Mouse (Mus musculus): ENCODE data around the gene St3gal5.

Gene St3gal5

DNA sequence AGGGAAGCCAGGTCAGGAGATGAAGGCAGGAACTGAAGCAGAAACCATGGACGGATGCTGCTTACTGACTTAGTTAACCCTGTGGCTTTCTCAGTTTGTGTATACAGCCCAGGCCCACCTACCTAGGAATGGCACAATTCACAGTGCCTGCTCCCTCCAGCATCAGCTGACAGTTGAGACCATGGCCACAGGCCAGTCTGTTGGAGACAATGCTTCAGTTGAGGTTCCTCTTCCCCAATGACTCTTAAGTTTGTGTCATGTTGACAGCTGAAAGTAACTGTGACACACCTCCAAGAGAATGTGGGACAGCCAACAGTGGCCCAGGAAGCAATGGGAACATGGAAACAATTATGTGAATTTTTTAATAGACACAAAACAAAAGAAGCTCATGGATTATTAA lies 22.5 kb downstream of the St3gal5 start:
- CTCF ChIA-PET: no interaction called here
- POLR2A ChIA-PET: interaction anchor here in 1 of 4 experiments (0.6 kb wide), 1 partner anchor 706 kb away, joined by 3 read pairs; no protein-coding TSS in a partner anchor

DNA sequence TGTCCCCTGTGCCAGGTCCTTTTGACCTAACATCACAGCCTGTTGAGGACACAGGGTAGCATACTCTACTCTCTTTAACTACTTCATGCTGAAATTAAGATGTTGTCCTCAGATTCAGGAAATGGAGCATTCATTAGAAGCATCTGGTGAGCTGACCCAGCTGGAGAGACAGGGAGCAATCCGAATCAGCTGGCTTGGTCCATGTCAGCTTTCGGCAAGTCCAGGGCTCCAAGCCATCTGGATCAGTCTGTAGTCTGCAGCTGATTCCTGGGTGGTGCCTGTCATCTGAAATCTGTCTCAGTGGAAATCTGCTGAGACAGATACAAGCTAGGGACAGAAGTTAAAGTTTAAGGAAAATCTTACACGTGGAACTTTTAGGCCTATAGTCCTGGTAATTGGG lies 23.9 kb downstream of the St3gal5 start:
- ChIA-PET POLR2A (interaction anchor here in 1 of 4 experiments (1.5 to 1.9 kb wide), 2 partner anchors 14 to 20 kb away, joined by 4 read pairs; no protein-coding TSS in a partner anchor), CTCF (interaction anchor here in 1 of 4 experiments (1.2 kb wide), 1 partner anchor 44 kb away, joined by 3 read pairs; no protein-coding TSS in a partner anchor)

DNA sequence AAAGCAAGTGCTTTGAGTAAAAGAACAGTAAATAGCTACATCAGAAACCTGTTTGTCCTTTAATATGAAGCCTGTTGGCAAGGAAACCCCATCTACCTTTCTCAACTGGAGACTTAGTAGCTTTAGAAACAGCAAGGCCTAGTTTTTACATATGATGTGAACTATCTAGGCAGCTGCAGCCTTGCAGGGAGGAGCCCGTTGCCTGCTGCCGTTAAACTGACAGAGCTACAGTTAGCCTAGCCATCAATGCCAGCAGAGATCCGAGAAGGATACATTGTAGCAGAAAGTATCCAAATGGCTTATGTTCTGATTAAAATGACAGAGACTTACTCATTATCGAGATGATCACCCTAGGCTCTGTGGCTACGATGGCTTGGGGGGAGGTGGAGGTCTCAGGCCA lies 25.1 kb downstream of the St3gal5 start:
- ChIA-PET POLR2A (interaction anchor here in 2 of 4 experiments (0.7 to 1.9 kb wide), 4 partner anchors 13 to 26 kb away, joined by 3 to 4 read pairs (median 4); no protein-coding TSS in a partner anchor), CTCF (no interaction called here)

DNA sequence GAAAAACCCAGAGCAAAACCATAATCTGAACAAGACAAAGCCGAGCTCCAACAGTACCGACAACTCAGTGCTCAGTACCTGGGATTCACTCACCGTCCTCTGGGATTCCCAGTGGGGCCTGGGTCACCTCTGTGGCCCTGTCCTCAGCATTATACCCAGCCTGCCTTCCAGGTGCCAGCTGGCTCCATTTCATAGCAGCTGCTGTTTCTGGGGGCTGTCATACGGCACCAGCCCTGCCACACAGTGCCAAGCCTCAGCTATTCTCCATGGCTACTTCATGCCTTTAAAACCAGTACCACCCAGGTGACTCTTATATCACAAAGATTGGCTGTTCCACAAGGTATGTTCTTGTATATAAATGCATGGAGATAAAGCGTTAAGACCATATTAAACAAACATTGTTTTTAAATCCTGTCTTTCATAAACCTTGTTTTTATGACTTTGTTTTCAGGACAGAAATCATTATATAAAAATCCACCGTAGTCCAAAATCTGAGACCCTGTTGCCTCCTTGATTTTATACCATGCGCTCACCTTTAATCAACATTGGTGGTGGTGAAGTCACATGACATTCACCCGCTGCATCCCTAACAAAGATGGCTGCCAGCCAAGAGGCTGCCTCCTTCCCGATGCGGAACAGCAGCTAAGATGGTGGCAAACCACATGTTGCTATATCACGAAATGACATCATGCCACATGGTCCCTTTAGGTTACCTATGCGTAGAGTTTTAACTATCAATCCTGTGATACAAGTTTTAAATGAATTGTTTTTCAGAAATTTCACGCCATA lies 27.1 kb downstream of the St3gal5 start:
- CTCF ChIA-PET: interaction anchor here in 1 of 4 experiments (0.8 kb wide), 1 partner anchor 40 kb away, joined by 3 read pairs; no protein-coding TSS in a partner anchor

DNA sequence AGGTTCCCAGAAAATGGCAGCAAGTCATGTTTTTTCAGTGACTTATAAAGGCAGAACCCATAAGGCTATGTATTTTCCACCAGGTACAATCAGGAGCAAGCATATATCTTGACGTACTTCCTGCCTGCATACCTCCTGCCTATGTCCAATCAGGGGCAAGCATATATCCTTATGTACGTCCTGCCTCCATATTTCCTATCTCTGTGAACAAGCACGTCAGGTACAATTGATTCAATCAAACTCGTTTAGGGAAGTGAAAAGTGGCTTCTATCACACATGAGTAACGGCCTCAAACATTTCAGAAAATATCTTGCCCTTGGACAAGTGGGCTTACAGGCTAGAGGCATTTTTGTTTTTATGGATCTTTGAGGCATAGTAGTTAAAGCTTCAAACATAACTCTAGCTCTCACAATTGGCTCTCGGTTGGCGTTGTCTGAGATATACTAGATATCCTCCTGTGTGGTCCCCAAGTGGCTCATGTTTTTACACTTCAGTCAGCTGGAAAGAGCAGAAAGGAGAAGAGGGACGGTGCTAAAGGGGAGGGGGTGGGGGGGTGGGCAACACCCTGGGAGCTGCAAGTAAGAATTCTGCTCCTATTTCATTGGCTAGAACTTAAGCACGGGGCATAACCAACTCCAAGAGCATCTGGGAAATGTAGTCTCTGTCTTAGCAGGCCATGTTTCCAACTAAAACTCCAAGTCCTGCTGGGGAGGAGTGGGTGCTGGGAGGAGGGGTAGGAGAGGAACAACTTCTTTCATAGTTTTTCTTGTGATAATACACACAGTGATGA lies 28.9 kb downstream of the St3gal5 start:
- ChIA-PET CTCF (interaction anchor here in 2 of 4 experiments (0.6 kb wide), 2 partner anchors 28 to 827 kb away, joined by 3 read pairs; no protein-coding TSS in a partner anchor), POLR2A (interaction anchor here in 3 of 4 experiments (1.0 to 1.3 kb wide), 3 partner anchors 9 to 28 kb away, joined by 3 read pairs; no protein-coding TSS in a partner anchor)

More for the DNA sequence above, 27.1 kb downstream of the St3gal5 start:
- POLR2A ChIA-PET: interaction anchor here in 1 of 4 experiments (0.9 to 1.3 kb wide), 2 partner anchors 26 to 39 kb away, joined by 3 to 4 read pairs; no protein-coding TSS in a partner anchor

DNA sequence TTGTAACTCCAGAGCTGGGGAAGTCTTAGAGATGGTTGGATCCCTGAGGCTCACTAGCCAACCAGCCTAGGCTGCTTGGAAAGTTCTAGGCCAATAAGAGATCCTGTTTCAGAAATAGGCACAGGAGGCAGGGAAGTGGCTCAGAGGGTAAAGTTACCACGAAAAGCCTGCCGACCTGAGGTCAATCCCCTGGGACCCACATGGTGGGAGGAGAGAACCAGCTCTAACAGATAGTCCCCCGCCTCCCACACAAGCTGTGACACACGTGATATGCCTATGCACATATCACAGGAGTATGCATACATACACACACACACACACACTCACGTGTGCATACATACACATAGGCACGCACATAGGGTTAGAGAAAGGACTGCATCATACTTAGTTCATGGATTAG lies 32.7 kb downstream of the St3gal5 start:
- POLR2A ChIA-PET: interaction anchor here in 1 of 4 experiments (1.2 kb wide), 1 partner anchor 10 kb away, joined by 3 read pairs; no protein-coding TSS in a partner anchor
- CTCF ChIA-PET: no interaction called here

DNA sequence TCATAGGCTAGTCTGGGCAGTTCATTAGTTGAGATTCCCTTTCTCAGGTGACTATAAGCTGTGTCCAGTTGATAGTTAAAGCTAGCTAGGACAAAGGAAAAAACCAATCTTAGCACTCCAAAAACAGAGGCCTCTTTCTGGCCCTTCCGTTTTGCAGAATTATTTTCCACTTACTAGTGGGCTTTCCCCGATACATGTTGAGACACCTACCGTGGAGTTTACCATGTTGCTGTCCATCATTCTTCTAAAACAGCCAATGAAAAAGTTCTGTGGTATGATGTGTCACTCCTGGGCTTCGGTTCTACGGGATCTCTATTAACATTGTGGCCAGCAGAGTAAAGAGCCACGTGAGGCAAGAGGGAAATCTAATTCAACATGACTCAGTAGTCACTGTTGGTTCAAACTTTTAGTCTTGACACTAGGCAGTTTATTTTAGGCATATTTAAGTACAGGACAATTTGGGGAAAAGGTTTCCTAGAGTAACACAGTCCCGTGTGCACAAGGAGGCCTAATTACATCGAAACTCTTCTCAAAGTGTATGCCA lies 35.4 kb downstream of the St3gal5 start:
- CTCF ChIA-PET: no interaction called here
- POLR2A ChIA-PET: no interaction called here

DNA sequence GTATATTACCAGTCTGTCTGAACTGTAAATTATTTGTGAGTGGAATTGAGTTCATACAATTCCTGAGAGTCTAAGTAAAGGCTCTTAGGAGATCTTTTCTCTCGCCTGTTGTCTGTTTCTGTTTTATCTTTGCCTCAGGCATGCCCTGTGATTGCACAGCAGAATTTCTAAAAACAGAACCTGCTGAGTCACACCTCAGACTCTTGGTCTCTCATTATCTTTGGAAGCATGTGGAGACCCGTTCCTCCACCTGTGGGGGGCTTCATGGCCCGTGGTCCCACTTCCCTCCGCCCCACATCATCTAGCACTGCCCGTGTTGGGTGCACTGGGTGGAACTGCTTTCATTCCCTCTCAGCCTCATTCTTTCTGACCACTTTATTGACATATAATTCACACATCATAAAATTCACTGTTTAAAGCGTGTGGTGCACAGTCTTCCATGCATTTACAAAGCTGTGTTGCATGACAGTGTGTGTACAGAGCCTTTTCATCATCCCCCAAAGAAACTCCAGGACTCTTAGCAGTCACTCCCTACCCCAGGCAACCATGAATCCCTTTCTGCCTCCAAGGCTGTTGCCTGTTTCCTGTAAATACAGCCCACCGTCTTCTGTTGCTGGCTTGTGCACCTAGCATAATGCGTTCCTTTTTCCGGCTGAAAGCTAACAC lies 37.6 kb downstream of the St3gal5 start:
- ChIA-PET POLR2A (interaction anchor here in 2 of 4 experiments (0.6 to 1.5 kb wide), 4 partner anchors 9 to 987 kb away, joined by 3 to 4 read pairs (median 3); no protein-coding TSS in a partner anchor), CTCF (interaction anchor here in 2 of 4 experiments (0.6 kb wide), 2 partner anchors 63 to 187 kb away, joined by 3 to 4 read pairs; no protein-coding TSS in a partner anchor)

DNA sequence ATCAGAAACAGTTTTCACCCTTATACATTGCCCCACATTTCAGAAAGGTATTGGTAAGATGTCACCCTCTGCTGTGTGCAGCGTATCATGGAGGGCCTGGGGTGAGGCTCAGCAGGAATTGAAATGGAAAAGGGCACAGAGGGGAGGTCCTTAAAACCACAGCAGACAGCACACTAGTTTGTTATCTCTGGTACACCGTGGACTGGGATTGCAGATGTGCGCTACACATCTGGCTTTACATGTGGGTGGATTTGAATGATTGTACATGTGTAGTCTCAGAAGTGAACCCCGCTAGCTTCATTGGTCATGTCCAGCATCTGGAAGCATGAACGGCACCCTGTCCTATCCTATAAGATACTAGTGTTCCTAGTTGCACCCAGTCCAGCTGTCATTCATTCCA lies 38.6 kb downstream of the St3gal5 start:
- ChIA-PET CTCF (interaction anchor here in 2 of 4 experiments (0.5 to 0.8 kb wide), 2 partner anchors 28 to 399 kb away, joined by 3 to 4 read pairs; no protein-coding TSS in a partner anchor), POLR2A (interaction anchor here in 2 of 4 experiments (0.6 to 1.5 kb wide), 3 partner anchors 14 to 62 kb away, joined by 3 to 4 read pairs (median 4); no protein-coding TSS in a partner anchor)

DNA sequence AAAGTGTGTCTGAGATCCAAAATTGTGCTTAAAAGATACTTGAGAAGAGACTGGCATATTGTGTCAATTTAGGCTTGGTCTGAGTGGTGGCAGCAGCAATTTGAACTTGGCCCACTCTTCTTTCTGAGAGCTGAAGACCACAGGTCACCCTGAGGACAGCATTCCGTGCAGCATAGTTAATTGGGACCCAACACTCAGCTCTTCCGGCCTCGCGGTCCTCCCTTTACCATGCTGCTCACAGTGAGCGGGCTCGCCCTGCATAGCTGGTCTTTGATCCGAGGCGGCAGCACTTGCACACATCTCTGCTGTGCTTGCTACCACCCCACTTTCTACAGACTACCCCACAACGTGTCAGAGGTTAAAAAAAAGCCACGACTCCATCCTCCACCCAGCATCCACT lies 39.2 kb downstream of the St3gal5 start:
- CTCF ChIA-PET: interaction anchor here in 2 of 4 experiments (0.7 to 0.8 kb wide), 2 partner anchors 8 to 28 kb away, joined by 3 read pairs; no protein-coding TSS in a partner anchor
- POLR2A ChIA-PET: no interaction called here

DNA sequence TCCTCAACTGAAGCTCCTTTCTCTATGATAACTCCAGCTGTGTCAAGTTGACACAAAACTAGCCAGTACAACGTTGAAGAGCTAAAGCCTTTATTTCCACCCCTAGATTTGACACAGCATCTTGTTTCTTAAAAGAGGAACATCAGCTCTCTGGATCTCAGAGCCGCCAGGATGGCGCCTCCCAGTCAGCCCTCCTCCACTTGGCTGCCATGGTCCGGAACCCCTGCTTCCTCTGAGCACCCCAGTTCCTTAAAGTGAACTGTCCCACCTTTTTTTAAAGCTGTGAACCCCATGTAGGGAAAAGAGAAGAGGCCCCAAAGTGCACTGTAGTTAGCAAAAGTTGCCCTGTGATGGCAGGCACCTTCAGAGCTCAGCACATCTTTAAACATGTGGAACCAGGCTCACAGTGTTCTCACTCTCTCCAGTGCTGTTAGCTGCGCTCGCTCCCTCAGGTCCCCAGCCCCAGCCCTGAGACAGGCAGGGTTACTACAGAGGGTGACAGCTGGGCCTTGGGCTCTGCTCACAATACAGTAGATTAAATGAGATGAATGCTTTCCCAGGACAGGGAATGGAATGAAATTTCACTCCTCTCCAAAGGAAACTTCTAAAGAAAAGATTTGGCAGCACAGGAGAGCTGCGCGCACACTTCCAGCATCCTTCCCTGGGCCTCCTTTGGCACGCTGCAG lies 42.3 kb downstream of the St3gal5 start:
- ChIA-PET POLR2A (interaction anchor here in 2 of 4 experiments (0.8 to 1.4 kb wide), 5 partner anchors 10 to 41 kb away, joined by 3 to 4 read pairs (median 3); no protein-coding TSS in a partner anchor), CTCF (interaction anchor here in 1 of 4 experiments (0.5 kb wide), 1 partner anchor 755 kb away, joined by 3 read pairs; no protein-coding TSS in a partner anchor)

DNA sequence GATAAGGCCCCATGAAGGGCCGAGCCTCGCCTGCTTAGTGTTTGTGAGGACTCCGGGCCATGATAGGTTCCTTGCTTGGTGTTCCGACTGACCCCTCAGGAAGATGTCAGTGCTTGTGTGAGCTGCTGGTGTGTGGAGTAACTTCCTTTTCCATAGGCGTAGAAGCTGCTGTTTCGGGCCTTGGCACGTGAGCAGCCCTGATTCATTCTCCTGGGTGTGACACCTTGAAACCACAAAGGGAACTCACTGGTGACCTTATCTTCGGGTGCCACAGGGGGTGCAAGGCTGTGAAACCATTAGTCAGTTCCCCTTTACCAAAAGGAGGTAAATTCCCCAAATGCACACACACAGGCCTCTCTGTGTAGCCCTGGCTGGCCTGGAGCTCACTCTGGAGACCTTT lies 43.0 kb downstream of the St3gal5 start:
- POLR2A ChIA-PET: interaction anchor here in 3 of 4 experiments (0.9 to 1.4 kb wide), 4 partner anchors 11 to 18 kb away, joined by 3 to 4 read pairs (median 3); no protein-coding TSS in a partner anchor
- CTCF ChIA-PET: interaction anchor here in 1 of 4 experiments (0.5 to 0.7 kb wide), 2 partner anchors 77 to 755 kb away, joined by 3 read pairs; no protein-coding TSS in a partner anchor

DNA sequence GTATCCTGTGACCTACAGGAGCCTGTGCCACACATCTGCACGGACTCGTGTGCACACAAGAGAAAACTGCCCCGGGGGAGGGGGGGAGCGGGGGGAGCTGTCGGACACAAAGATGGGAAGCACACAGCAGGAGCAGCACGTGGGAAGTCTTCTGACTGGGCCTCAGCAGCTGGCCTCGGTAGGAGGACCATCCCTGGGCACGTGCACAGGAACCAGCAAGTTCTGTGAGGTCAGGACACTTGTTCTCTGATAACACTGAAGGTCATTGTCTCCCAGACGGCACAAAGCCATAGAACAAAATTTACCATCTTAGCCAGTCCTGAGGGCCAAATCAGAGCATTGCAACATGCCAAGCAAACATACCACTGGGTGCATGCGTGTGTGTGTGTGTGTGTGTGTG lies 43.8 kb downstream of the St3gal5 start:
- POLR2A ChIA-PET: interaction anchor here in 1 of 4 experiments (1.2 kb wide), 2 partner anchors 15 to 17 kb away, joined by 3 read pairs; no protein-coding TSS in a partner anchor
- CTCF ChIA-PET: interaction anchor here in 1 of 4 experiments (0.5 to 0.7 kb wide), 2 partner anchors 77 to 914 kb away, joined by 3 to 4 read pairs; no protein-coding TSS in a partner anchor

DNA sequence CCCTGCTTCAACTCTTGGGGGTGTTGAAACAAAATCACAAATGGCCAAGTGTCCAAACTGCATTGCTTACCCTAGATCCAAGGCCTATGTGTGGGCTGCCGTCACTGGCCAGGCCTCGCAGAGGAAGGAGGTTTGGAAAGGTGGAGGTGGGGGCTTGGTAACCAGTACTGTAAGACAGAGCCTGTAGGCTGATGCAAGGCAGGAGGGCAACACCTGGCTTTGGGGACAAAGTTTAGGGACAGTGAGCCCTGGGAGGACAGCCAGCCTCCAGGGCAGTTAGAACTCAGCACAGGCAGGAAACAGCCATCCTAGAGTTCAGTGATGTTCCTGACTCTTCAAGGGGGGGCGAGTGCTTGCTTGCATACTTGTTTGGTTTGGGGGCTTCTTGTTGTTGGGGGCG lies 45.2 kb downstream of the St3gal5 start:
- POLR2A ChIA-PET: interaction anchor here in 1 of 4 experiments (0.6 kb wide), 1 partner anchor 12 kb away, joined by 6 read pairs; no protein-coding TSS in a partner anchor

DNA sequence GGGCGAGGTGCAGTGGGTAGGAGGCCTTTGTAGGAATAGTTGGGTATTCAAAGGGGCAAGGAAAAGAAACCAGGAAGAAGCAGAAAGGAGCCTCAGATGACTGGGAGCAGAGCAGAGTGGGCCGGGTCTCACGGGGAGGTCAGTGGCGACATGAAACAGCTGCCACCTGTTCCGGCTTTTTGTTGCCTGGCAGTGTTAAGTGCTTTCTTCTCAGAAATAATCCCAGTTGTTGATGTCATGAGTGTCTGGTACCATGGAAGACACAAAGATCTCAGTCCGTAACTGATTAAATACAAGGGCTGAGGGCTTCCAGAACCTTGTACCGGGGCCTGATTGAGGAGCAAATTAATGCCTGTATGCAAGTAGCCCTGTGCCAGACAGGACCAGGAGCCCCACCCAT lies 47.0 kb downstream of the St3gal5 start:
- POLR2A ChIA-PET: interaction anchor here in 2 of 4 experiments (0.6 to 1.0 kb wide), 2 partner anchors 34 to 246 kb away, joined by 3 to 4 read pairs; no protein-coding TSS in a partner anchor
- CTCF ChIA-PET: interaction anchor here in 1 of 4 experiments (0.6 kb wide), 1 partner anchor 13 kb away, joined by 7 read pairs; no protein-coding TSS in a partner anchor

More for the DNA sequence above, 45.2 kb downstream of the St3gal5 start:
- CTCF ChIA-PET: no interaction called here

DNA sequence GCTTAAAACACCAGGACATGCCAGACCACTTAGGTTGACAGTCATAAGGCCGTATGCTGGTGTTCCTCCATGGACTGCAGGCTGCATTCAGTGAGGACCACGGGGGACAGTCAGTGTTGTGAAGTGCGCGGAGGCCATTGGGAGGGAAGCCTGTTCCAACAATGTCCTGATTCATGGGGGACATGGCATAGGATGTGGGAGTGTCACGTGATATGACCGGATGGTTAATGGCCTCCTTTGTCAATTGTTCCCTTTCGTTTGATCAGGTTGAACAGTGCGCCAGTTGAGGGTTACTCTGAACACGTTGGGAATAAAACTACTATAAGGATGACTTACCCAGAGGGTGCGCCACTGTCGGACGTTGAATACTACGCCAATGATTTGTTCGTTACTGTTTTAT lies 49.4 kb downstream of the St3gal5 start:
- CTCF ChIA-PET: no interaction called here
- POLR2A ChIA-PET: no interaction called here

DNA sequence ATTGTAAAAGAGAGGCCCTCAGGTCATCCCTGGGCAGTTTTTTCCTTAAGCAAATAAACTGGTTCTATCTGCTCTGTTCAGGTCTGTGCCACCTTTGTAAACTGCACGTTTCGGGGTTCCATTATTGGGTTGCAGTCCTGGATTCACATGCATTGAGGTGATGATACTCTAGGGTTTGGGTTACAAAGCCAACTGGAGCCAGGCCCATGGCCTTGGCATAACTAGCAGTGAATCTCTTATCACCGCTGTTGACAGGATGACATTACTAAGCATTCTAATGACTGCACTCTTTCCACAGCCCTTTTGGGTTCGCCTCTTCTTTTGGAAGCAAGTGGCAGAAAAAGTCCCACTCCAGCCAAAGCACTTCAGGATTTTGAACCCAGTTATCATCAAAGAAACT lies 51.3 kb downstream of the St3gal5 start:
- ChIA-PET CTCF (no interaction called here), POLR2A (no interaction called here)

All from embryonic stem cell, embryonic (primary cell).